Mouse (Mus musculus) gastrocnemius, postnatal 36 days (tissue): ENCODE data around the gene Gm17124. TPM values are rescaled to one million over a fixed set of nuclear protein-coding genes. Genes with fewer than 3 reads are reported as not detected.
"Not testable (repeated sequence)": the region's sequence is repeated elsewhere in the genome, so short reads cannot be mapped to it uniquely, and the experiment has no call there.

Source experiments
- DNase-seq, 2 experiments: peaks; one replicate each; pipeline ENCODE4 v3.0.0; 2022
- intact Hi-C: fragments of 180-260 bp; cut with DNase I; formaldehyde crosslinking; loops from one replicate; pipeline ENCODE4 v1.15.1; 2025
- long read RNA-seq, 2 experiments: library from polyadenylated mRNA; stranded (forward); transcript quantifications; one replicate each; pipeline ENCODE4 v2.0.0; 2021
- microRNA-seq, 2 experiments: library from miRNA; unstranded; fragments of <30 nt; microRNA quantifications; one replicate each; pipeline ENCODE4 v1.2.0; 2021
- total RNA-seq, 2 experiments: library from RNA; stranded (reverse); gene quantifications; 2 replicates each; pipeline ENCODE4 v1.2.3; 2021

Gm17124 gene
- total RNA-seq = not detected
- long read RNA-seq, experiment 1 = 0 reads
- long read RNA-seq, experiment 2 = 0 reads

- intact Hi-C loops, DNase-seq: not testable (repeated sequence)
Measured at GRCm38 (mm10) chr14:42599782-42600181, at the start of gene Gm17124. TSS of gene Gm17124 (minus strand) at chr14:42599882.

DNA sequence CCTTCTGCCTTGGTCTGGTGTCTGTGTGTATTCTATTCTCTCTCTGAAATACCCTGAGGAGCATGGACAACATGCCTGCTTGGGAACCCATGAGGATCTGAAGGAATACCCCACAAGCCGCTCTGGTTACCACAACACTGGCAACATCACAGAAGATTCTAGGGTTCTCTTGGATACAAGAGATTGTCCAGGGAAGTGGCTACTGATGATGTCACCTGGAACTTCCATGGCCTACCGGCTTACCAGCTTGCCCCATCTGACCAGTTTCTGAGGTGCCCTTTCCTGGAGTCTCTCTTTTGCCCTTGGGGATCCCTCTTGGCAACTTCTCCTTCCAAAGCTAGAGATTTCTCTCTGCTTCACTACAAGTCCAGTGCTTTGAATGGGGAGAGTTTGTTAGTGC, 42.1 kb upstream of the Gm17124 start, which contains the start of gene Gm3633:
Gm3633 (minus strand) TSS at position 101 of the 400 bp plus-strand sequence.
- intact Hi-C loops = not testable (repeated sequence)

More for the DNA sequence above, 42.1 kb upstream of the Gm17124 start, which contains the start of gene Gm3633:
- DNase-seq = not testable (repeated sequence)

Small RNA genes lying within 50 kb of the gene (microRNA-seq; reads per million reads assigned to microRNA genes)
- 0 reads per million in 2 experiments for gene Gm23620
- gene Gm25228 = 0 reads per million in 2 experiments

Other genes starting within 250 kb of the Gm17124 start
- not detected for gene Gm8005, start 160.2 kb downstream of the Gm17124 start, total RNA-seq
- gene Gm8011, start 136.0 kb downstream of the Gm17124 start, total RNA-seq = not detected
- not detected for gene Gm8020, start 97.5 kb downstream of the Gm17124 start, total RNA-seq
- not detected for gene Gm8024, start 75.6 kb downstream of the Gm17124 start, total RNA-seq
- not detected for gene Gm3633, start 42.0 kb upstream of the Gm17124 start, total RNA-seq
- not detected for gene Gm10378, start 56.1 kb upstream of the Gm17124 start, total RNA-seq
- gene Gm3015, start 168.9 kb upstream of the Gm17124 start, total RNA-seq = not detected
- not detected for gene Gm10377, start 198.1 kb upstream of the Gm17124 start, total RNA-seq